Mouse (Mus musculus) heart, embryonic 14.5 days (tissue): ENCODE data around the gene Cs. TPM values are rescaled to one million over a fixed set of nuclear protein-coding genes. Genes with fewer than 3 reads are reported as not detected.
A peak's percentile ranks its signal among the peaks of the same experiment; 100 is the strongest.

Experiments used
- ATAC-seq: fragments of 200-750 bp; cut with Nextera tagmentation; 2 replicates; pipeline ENCODE4 v1.8.0; 2017; ENCODE audit warnings: low read depth, moderate TSS enrichment; ENCODE audit not compliant: insufficient number of reproducible peaks, insufficient read depth, low FRiP score
- H3K27ac ChIP-seq, 2 experiments: fragments of 200-500 bp in 1 of 2; fragments of 300-500 bp in 1 of 2; sonication (generic) in 1 of 2; replicated peaks in 1 of 2; 2 replicates each; pipeline ENCODE4 v1.5.1; 2012 to 2014; ENCODE audit warnings: low read depth in 2 of 2, low read length in 2 of 2, control low read depth in 1 of 2, mild to moderate bottlenecking in 1 of 2, mixed read lengths in 1 of 2; ENCODE audit not compliant: control insufficient read depth in 1 of 2, insufficient read depth in 1 of 2
- H3K27me3 ChIP-seq: fragments of 300-500 bp; sonication (generic); 2 replicates; pipeline ENCODE4 v1.6.1; 2014; ENCODE audit warnings: mild to moderate bottlenecking, low read length, control low read depth; ENCODE audit not compliant: control insufficient read depth, insufficient read depth
- H3K36me3 ChIP-seq: fragments of 300-500 bp; sonication (generic); 2 replicates; pipeline ENCODE4 v1.6.1; 2014; ENCODE audit warnings: mild to moderate bottlenecking, control low read depth, low read length, mixed read lengths; ENCODE audit not compliant: control insufficient read depth, insufficient read depth
- H3K4me1 ChIP-seq, 2 experiments: fragments of 200-500 bp in 1 of 2; fragments of 300-500 bp in 1 of 2; sonication (generic) in 1 of 2; 2 replicates each; pipeline ENCODE4 v1.6.1; 2012 to 2014; ENCODE audit warnings: low read length in 2 of 2, control low read depth in 1 of 2, mixed read lengths in 1 of 2; ENCODE audit not compliant: control insufficient read depth in 2 of 2, insufficient read depth in 2 of 2
- H3K4me2 ChIP-seq: fragments of 300-500 bp; sonication (generic); 2 replicates; pipeline ENCODE4 v1.6.1; 2014; ENCODE audit warnings: mild to moderate bottlenecking, low read length
- H3K4me3 ChIP-seq, 2 experiments: fragments of 200-500 bp in 1 of 2; fragments of 300-500 bp in 1 of 2; sonication (generic) in 1 of 2; 2 replicates each; pipeline ENCODE4 v1.5.1; 2012 to 2014; ENCODE audit warnings: low read length in 2 of 2, mild to moderate bottlenecking in 2 of 2, control low read depth in 1 of 2, low read depth in 1 of 2, moderate library complexity in 1 of 2; ENCODE audit not compliant: control insufficient read depth in 1 of 2, insufficient read depth in 1 of 2
- H3K9ac ChIP-seq: fragments of 300-500 bp; sonication (generic); 2 replicates; pipeline ENCODE4 v1.6.1; 2014; ENCODE audit warnings: mild to moderate bottlenecking, low read length
- H3K9me3 ChIP-seq: fragments of 300-500 bp; sonication (generic); 2 replicates; pipeline ENCODE4 v1.6.1; 2016; ENCODE audit warnings: low read length, control low read depth; ENCODE audit not compliant: control insufficient read depth
- WGBS: fragments of 180-500 bp; shearing (Covaris S2); extraction: QIAGEN DNeasy Blood & Tissue Kit; methylation state at CpG from one replicate; pipeline ENCODE4 v1.1.7; 2014; 5-methylcytosine and 5-hydroxymethylcytosine counted together
- polyA plus RNA-seq: library from polyadenylated mRNA; unstranded; fragments of >200 nt; fragmentation: Nextera tagmentation; extraction: Ambion mirVana; gene quantifications from 2 replicates; pipeline ENCODE4 v1.2.1, GENCODE M21; 2014

Gene Cs
- polyA plus RNA-seq, 1 experiment from 2014 or later: 493 TPM

DNA sequence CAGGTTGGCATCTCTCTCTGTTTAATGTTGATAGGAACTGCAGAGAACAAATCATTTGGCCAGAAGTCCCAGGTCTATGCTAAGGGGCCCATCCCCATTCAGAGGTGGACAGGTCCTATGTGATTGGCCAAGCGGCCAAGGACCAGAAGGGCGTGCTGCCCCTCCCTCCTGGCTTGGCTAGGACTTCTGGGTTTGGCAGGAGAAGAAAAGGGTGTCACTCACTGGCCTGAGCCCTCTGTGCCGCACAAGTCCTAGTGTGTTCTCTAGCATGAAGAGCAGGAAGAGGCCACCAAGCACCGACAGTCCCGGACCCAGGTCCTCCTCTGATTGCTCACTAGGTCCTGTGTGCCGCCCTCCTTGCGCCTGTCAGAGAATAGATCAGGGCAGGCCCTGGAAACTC lies 59.9 kb downstream of the Cs start:
- Histone ChIP-seq H3K27ac (no peak overlapping the region), H3K4me3 (no peak overlapping the region), H3K9me3 (no peaks in the 10 kb centered on the region), H3K36me3 (peaks cover 24% of the 10 kb centered on the region), H3K4me2 (no peak overlapping the region), H3K9ac (no peak overlapping the region), H3K27me3 (no peaks in the 10 kb centered on the region), H3K4me1 (no peaks in the 10 kb centered on the region)
- ATAC-seq: no peak
- WGBS: 67% methylated on average over 7 of the region's 7 CpGs

DNA sequence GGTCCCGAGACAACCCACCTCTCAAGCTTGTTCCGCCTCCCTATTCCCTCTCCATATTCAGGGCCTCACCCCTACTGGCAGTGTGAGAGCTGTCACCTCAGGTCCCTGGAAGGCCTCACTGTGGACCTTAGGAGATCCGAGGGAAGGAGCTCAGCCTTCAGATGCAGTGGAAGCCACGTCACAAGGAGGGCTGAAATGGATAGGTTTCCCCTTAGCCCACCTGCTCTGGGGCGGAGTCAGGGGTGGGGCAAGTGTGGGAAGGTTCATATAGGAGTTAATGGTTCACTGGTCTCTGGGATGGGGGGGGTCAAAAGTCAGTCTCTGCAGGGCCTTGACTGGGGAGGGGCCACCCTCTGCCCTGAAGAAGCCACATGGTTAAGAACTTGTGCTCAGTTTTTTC lies 62.8 kb downstream of the Cs start:
- H3K9me3 ChIP-seq: no peaks in the 10 kb centered on the region
- no peak overlapping the region for H3K4me3 ChIP-seq
- H3K27ac ChIP-seq: no peak overlapping the region
- H3K36me3 ChIP-seq: peaks cover 9% of the 10 kb centered on the region; the same call in 1 of the 2 replicates
- no peaks in the 10 kb centered on the region for H3K27me3 ChIP-seq
- no peak overlapping the region for H3K9ac ChIP-seq
- H3K4me2 ChIP-seq: no peak overlapping the region
- H3K4me1 ChIP-seq: no peaks in the 10 kb centered on the region
- 28% methylated on average over 5 of the region's 5 CpGs for WGBS
- ATAC-seq: no peak

DNA sequence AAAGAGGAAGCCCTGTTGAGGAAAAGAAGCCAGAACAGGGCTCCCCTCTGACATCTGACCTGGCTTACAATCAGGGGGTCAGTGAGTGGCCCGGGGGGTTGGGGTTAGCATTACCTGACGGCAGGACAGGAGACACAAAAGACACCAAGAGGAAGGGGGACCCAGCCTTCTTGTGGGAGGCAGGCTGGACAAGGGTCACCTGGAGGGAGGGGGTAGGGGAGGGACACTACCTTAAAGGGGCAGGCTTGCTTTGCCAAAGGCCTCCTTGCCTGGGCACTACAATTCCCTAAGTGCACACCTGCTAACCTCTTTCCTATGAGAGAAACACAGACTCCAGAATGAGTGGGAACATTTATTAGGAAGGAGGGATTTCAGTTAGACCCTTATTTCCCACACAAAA lies 63.5 kb downstream of the Cs start, which contains the start of gene Slc39a5:
Slc39a5 (minus strand) TSS at position 174 of the 400 bp plus-strand sequence.
- no peak within 1 kb of the TSS for H3K4me3 ChIP-seq
- 33% methylated on average over 2 of the region's 2 CpGs for WGBS
- no peaks in the 10 kb centered on the region for H3K4me1 ChIP-seq
- H3K27me3 ChIP-seq: no peaks in the 10 kb centered on the region
- peaks cover 14% of the 10 kb centered on the region for H3K36me3 ChIP-seq
- no peak within 1 kb of the TSS for H3K27ac ChIP-seq
- no peak within 1 kb of the TSS for H3K4me2 ChIP-seq
- H3K9ac ChIP-seq: no peak within 1 kb of the TSS
- H3K9me3 ChIP-seq: no peaks in the 10 kb centered on the region
- no peak for ATAC-seq

DNA sequence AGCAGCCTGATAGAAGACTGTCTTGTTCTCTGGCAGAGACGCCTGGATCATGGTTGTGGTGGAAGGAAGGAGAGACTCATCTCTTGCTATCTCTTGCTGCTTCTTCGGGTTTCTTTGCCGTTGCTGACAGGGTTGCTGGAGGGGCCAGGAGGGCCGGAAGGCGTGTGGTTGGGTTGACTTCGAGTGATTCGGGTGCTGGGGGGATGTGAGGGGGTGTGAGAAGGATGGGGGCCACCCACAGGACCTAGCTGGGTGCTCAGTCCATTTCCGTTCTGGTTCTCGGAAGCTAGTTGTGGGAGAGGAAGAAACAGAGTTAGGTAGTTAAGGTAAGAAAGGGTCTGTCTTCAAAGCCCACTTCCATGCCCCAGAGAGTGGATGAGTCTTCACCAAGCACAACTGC lies 64.1 kb downstream of the Cs start:
- Histone ChIP-seq H3K4me1 (no peaks in the 10 kb centered on the region), H3K27ac (no peak overlapping the region), H3K36me3 (peaks cover 15% of the 10 kb centered on the region), H3K4me3 (no peak overlapping the region), H3K27me3 (no peaks in the 10 kb centered on the region), H3K9ac (no peak overlapping the region), H3K4me2 (no peak overlapping the region), H3K9me3 (no peaks in the 10 kb centered on the region)
- WGBS: 67% methylated on average over 9 of the region's 9 CpGs
- no peak for ATAC-seq

DNA sequence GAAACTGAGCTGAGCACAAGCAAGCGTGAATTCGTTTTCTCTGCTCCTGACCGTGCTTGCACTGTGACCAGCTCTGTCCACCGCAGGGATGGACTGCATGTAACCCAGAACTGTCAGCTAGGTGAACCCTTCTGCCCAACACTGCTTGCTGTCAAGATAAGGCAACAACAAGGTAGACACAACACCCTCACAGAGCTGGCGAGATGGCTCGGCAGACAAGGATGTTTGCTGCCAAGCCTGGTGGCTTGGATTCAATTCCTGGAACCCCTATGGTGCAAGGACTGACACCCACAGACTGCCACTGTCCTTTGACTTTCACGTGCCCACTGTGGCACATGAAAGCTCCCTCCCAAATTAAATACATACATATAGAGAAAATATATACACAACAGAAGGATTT lies 66.4 kb downstream of the Cs start:
- Histone ChIP-seq H3K4me3 (no peak overlapping the region), H3K27me3 (no peaks in the 10 kb centered on the region), H3K36me3 (peaks cover 32% of the 10 kb centered on the region), H3K27ac (no peak overlapping the region), H3K9ac (no peak overlapping the region), H3K4me1 (peaks cover 4 to 5% of the 10 kb centered on the region in 2 experiments; a peak in 2 of 4 replicates), H3K9me3 (no peaks in the 10 kb centered on the region), H3K4me2 (no peak overlapping the region)
- no peak for ATAC-seq
- 77% methylated on average over 7 of the region's 7 CpGs for WGBS

- Histone ChIP-seq H3K27me3 (no peaks in the 10 kb centered on the region), H3K27ac (peak overlapping the region; percentile 55 to 75), H3K36me3 (peaks cover 38% of the 10 kb centered on the region), H3K4me1 (peaks cover 10 to 23% of the 10 kb centered on the region in 2 experiments), H3K4me2 (peak overlapping the region; percentile 94), H3K9me3 (no peaks in the 10 kb centered on the region), H3K9ac (peak overlapping the region; percentile 85), H3K4me3 (peak overlapping the region; percentile 78 to 82)
- ATAC-seq: no peak
- 14% methylated on average over 35 of the region's 35 CpGs for WGBS
Measured at GRCm38 (mm10) chr10:128408591-128409535, 71.3 kb downstream of the Cs start.

DNA sequence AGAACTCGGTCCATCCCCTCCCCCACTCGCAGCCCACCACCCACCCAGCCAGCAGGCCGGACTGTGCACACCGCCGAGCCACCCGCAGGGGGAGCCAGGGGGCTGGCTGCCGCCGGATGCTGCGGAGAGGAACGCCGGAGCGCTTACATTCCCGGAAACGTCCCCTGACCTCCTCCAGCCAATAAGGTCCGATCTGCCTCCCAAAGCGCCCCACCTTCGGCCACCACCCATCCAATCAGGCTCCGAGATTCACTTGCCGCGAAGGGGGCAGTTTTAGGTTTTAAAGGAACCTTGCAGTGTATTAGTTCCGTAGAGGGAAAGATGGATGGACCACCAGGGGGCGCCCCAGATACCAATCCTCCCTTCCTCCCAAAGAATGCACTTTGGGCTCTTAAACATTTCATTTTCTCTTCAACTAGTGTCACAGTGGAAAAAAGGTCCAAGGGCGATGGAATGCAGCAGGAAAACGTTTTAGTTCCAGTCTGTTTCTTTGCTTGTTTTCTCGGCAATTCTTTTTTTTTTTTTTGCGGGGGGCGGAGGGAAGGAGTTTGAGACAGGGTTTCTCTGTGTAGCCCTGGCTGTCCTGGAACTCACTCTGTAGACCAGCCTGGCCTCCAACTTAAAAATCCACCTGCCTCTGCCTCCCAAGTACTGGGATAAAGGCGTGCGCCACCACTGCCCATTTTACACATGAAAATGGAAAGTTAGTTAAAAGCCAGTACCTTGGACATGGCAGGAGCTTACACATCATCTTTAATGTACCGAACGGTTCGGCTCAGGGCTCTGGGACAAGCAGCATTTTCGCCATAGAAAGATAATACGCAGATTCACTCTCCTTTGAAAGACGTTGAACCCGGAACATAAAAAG lies 72.4 kb downstream of the Cs start:
- Histone ChIP-seq H3K4me3 (peak overlapping the region; percentile 78 to 82), H3K27me3 (no peaks in the 10 kb centered on the region), H3K4me1 (peaks cover 10 to 26% of the 10 kb centered on the region in 2 experiments), H3K27ac (peak overlapping the region; percentile 68 to 92), H3K36me3 (peaks cover 44% of the 10 kb centered on the region), H3K9me3 (no peaks in the 10 kb centered on the region), H3K9ac (peak overlapping the region; percentile 85), H3K4me2 (peak overlapping the region; percentile 94)
- ATAC-seq: peak; percentile 92
- 5% methylated on average over 36 of the region's 36 CpGs for WGBS
